Mouse (Mus musculus) liver, postnatal 0 days (tissue): ENCODE results near the gene Plcxd1. TPM values are rescaled to one million over a fixed set of nuclear protein-coding genes. Genes with fewer than 3 reads are reported as not detected.

Experiments
- ATAC-seq: fragments of 200-750 bp; cut with Nextera tagmentation; 2 replicates; pipeline ENCODE4 v1.8.0; 2017; ENCODE audit warnings: mild to moderate bottlenecking, moderate library complexity
- DNase-seq: peaks from one replicate; pipeline ENCODE4 v3.0.0-alpha.2; 2016
- H3K27ac ChIP-seq: fragments of 300-500 bp; sonication (generic); 2 replicates; pipeline ENCODE4 v1.5.1; 2014; ENCODE audit warnings: antibody characterized with exemption, moderate library complexity, mild to moderate bottlenecking, low read depth
- H3K27me3 ChIP-seq: fragments of 300-500 bp; sonication (generic); 2 replicates; pipeline ENCODE4 v1.6.1; 2014; ENCODE audit warnings: low read length, control low read depth, mixed read lengths; ENCODE audit not compliant: insufficient read depth
- H3K36me3 ChIP-seq: fragments of 300-500 bp; sonication (generic); replicated peaks from 2 replicates; pipeline ENCODE4 v1.6.1; 2014; ENCODE audit warnings: mild to moderate bottlenecking, control low read depth, low read length, moderate library complexity, mixed read lengths; ENCODE audit not compliant: insufficient read depth
- H3K4me1 ChIP-seq: fragments of 300-500 bp; sonication (generic); 2 replicates; pipeline ENCODE4 v1.6.1; 2014; ENCODE audit warnings: antibody characterized with exemption, mild to moderate bottlenecking, control low read depth; ENCODE audit not compliant: insufficient read depth
- H3K4me2 ChIP-seq: fragments of 300-500 bp; sonication (generic); 2 replicates; pipeline ENCODE4 v1.6.1; 2014; ENCODE audit warnings: low read depth, mild to moderate bottlenecking, low read length, moderate library complexity, mixed read lengths
- H3K4me3 ChIP-seq: fragments of 300-500 bp; sonication (generic); 2 replicates; pipeline ENCODE4 v1.5.1; 2014; ENCODE audit warnings: low read depth, low read length
- H3K9ac ChIP-seq: fragments of 300-500 bp; sonication (generic); replicated peaks from 2 replicates; pipeline ENCODE4 v1.6.1; 2014; ENCODE audit warnings: mild to moderate bottlenecking, moderate library complexity
- H3K9me3 ChIP-seq: fragments of 300-500 bp; sonication (generic); 2 replicates; pipeline ENCODE4 v1.6.1; 2016; ENCODE audit warnings: mild to moderate bottlenecking, control low read depth, low read length, mixed read lengths
- CTCF ChIP-seq: sonication (generic); IDR thresholded peaks from 2 replicates; pipeline ENCODE4 v1.5.1; 2016; ENCODE audit warnings: antibody characterized with exemption, low read depth
- EP300 ChIP-seq: IDR thresholded peaks from 2 replicates; pipeline ENCODE4 v1.6.1; 2016; ENCODE audit warnings: antibody characterized with exemption, low read depth, mild to moderate bottlenecking
- WGBS: fragments of 180-500 bp; shearing (Covaris S2); extraction: QIAGEN DNeasy Blood & Tissue Kit; methylation state at CpG from one replicate; pipeline ENCODE4 v1.1.7; 2014; ENCODE audit not compliant: insufficient replicate concordance; 5-methylcytosine and 5-hydroxymethylcytosine counted together
- polyA plus RNA-seq: library from polyadenylated mRNA; unstranded; fragments of >200 nt; fragmentation: Nextera tagmentation; extraction: Ambion mirVana; gene quantifications from 2 replicates; pipeline ENCODE4 v1.2.1, GENCODE M21; 2015

The Plcxd1 gene
- polyA plus RNA-seq, 1 experiment from 2014 or later = 0.48 TPM

DNA sequence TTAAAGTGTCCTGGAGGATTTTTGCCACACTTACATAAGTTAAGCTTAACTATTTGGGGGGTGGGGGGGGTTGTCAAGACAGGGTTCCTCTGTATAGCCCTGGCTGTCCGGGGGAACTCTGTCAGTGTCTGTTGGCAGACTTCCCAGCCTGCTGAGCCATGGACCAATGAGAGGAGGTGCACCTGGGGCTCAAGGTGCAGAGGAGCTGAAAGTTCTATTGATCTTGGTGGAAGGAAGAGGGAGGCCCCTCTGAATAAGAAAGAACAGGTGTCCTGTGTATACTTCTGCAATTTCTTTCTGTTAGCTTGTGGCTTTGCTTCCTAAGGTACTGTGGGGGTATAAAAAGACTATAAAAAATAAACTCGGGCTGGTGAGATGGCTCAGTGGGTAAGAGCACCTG is 8.2 kb upstream of the Plcxd1 start:
- no peak for ATAC-seq
- Histone ChIP-seq H3K36me3 (no peaks in the 10 kb centered on the region), H3K9ac (no peak overlapping the region), H3K9me3 (no peaks in the 10 kb centered on the region), H3K27ac (no peak overlapping the region), H3K4me3 (no peak overlapping the region), H3K27me3 (no peaks in the 10 kb centered on the region), H3K4me1 (0 out of 2 replicates have a peak, but pooled peaks cover 3% of the 10 kb centered on the region), H3K4me2 (no peak overlapping the region)
- TF ChIP-seq CTCF (no peak), EP300 (no peak)
- DNase-seq = no peak
- WGBS = 30% methylated on average over 2 of the region's 2 CpGs

DNA sequence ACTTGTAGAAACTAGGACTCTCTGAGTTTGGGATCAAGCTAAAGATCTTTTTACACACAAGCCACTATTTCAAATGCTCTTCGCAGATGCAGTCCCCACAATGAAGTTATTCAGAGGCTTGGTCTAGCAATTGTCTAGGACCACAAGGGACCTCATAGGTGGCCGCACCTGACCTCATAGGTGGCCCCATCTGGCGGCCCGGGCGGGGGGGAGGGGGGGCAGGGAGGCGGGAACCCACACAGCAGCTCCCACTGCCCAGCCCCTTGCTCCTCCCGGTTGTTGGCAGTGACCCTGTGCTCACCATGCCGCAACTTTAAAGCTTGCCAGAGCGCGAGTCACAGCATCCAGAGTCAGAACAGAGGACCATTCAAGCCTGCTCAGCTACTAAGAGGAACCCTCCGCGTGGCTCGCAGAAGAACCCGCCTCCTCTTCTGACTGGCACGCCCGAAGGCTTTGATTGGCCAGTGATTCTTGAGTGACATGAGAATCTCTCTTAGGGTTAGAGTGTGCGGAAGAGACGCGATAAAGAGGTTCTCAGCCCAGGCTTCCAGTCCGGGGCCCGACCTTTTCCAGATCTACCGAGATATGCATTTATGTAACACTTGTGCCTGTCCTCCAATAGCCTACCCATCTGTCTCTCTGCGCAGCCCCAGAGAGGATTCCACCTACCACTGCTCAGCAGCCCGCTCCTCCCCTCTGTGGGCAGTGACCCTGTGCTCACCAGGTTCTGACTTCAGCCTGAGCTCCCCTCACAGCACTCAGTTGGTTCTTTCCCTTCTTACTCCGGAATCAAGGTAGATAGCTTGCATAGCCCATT is 5.5 kb upstream of the Plcxd1 start, which contains the start of gene Gm35315:
Gm35315 (minus strand) TSS at position 391 of the 817 bp plus-strand sequence.
- ATAC-seq = peak; percentile 97
- Histone ChIP-seq H3K36me3 (no peaks in the 10 kb centered on the region), H3K9ac (peak within 1 kb of the TSS; percentile 47), H3K27ac (peak within 1 kb of the TSS; percentile 81), H3K4me2 (peak within 1 kb of the TSS; percentile 66), H3K4me3 (peak within 1 kb of the TSS; percentile 44), H3K9me3 (no peaks in the 10 kb centered on the region), H3K4me1 (0 out of 2 replicates have a peak, but pooled peaks cover 3% of the 10 kb centered on the region), H3K27me3 (no peaks in the 10 kb centered on the region)
- WGBS = 1% methylated on average over 25 of the region's 25 CpGs
- DNase-seq = peak; percentile 85
- no peak for TF ChIP-seq EP300
- no peak for TF ChIP-seq CTCF

DNA sequence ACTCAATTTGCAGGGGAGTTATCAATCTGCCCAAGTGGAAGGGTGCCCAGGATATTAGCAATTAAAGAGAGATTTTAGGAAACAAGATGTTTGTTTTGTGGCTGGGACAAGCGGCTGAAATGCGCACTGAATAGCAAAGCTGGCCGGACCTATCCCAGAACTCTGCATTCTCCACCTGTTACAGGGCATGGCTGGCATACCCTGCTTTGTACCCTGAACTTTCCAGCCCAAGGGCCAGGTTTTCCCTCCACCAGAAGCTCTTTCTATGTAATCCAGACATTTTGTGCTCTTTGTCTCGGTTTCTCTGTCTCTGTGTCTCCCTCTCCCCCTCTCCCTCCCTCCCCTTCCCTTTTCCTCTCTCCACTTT is 4.9 kb upstream of the Plcxd1 start:
- Histone ChIP-seq H3K4me2 (peak overlapping the region; percentile 66), H3K36me3 (no peaks in the 10 kb centered on the region), H3K9me3 (no peaks in the 10 kb centered on the region), H3K4me1 (0 out of 2 replicates have a peak, but pooled peaks cover 3% of the 10 kb centered on the region), H3K4me3 (peak overlapping the region; percentile 44), H3K9ac (peak overlapping the region; percentile 47), H3K27ac (peak overlapping the region; percentile 81), H3K27me3 (no peaks in the 10 kb centered on the region)
- peak; percentile 54 for ATAC-seq
- TF ChIP-seq CTCF (no peak), EP300 (no peak)
- 4% methylated on average over 4 of the region's 4 CpGs for WGBS
- DNase-seq = no peak

DNA sequence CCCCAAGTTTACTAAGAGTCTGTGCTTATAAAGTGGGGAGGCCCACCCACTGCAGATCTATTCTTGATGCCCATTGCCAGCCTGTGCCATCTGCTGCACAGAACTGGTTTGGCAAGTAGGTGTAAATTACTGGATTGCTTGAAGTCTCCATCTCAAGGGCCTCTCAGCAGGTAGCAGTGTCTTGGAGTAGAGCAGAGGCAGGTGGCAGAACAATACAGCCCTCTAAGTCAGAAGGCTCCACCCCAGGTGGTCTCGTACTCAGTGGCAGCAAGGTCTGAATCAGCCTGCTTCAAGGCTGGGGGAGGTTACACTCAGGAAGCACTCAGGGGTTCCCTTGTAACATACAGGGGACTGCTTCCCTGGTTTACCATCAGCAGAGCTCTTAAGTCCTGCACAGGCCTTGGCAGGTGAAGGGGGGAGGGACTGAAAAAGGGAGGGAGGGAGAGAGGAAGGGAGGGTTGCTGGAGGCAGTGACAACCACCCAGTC is 735 bp upstream of the Plcxd1 start:
- ATAC-seq (no peak), DNase-seq (no peak)
- Histone ChIP-seq H3K27ac (no peak overlapping the region), H3K4me1 (peaks cover 21% of the 10 kb centered on the region), H3K27me3 (no peaks in the 10 kb centered on the region; the same call in 1 of the 2 replicates), H3K36me3 (peaks cover 11% of the 10 kb centered on the region), H3K9ac (no peak overlapping the region), H3K4me2 (no peak overlapping the region), H3K4me3 (no peak overlapping the region), H3K9me3 (no peaks in the 10 kb centered on the region)
- WGBS = 75% methylated on average over 1 of the region's 1 CpGs
- no peak for TF ChIP-seq EP300
- TF ChIP-seq CTCF = no peak

DNA sequence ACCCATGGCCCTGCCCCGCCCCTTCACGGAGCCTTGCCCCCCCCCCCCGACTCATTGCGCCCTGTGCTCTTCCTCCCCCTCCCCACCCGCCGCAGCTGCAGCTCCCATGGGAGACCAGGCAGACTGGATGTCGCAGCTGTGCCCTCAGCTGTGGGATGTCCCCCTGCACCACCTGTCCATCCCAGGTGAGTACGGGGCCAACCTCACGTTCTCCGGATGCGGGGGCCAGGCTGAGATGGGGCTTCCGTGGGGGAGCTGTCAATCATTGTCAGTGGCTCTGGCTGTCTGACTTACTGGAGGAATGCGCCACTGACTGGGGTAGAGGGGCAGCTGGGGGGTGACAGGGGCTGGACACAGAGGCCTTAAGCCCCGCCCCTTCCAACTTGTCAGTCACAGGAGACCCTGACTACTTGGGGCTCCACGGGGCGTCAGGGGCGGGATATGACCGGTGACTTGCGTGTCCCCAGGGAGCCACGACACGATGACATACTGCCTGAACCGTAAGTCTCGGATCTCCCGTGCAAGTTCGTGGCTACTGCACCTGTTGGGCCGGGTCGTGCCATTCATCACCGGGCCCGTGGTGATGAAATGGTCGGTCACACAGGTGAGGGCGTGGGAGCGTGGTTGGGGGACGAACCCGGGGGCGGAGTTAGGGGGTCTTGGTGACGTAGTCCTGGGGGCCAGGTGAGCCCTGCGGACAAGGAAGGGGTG is 1.3 kb downstream of the Plcxd1 start:
- ATAC-seq (peak; percentile 12; the same call in 1 of the 2 replicates), DNase-seq (peak; percentile 36)
- TF ChIP-seq CTCF (no peak), EP300 (no peak)
- Histone ChIP-seq H3K4me1 (peaks cover 18% of the 10 kb centered on the region), H3K4me2 (peak overlapping the region; percentile 70), H3K9ac (0 out of 2 replicates have a peak overlapping the region, but pooled peaks have one; percentile 4), H3K9me3 (no peaks in the 10 kb centered on the region), H3K4me3 (peak overlapping the region; percentile 34), H3K27ac (no peak overlapping the region), H3K36me3 (peaks cover 28% of the 10 kb centered on the region), H3K27me3 (no peaks in the 10 kb centered on the region; the same call in 1 of the 2 replicates)
- 1% methylated on average over 29 of the region's 37 CpGs for WGBS
